Mouse (Mus musculus) neural tube, embryonic 13.5 days (tissue): ENCODE measurements around the gene Sephs2. TPM values are rescaled to one million over a fixed set of nuclear protein-coding genes. Genes with fewer than 3 reads are reported as not detected.

Experiments used
- ATAC-seq: fragments of 200-750 bp; cut with Nextera tagmentation; 2 replicates; pipeline ENCODE4 v1.8.0; 2017; ENCODE audit warnings: low read depth, mild to moderate bottlenecking, moderate TSS enrichment, moderate library complexity
- H3K27ac ChIP-seq: fragments of 300-500 bp; sonication (generic); replicated peaks from 2 replicates; pipeline ENCODE4 v1.5.1; 2015; ENCODE audit warnings: moderate library complexity, mild to moderate bottlenecking, inconsistent platforms
- H3K27me3 ChIP-seq: fragments of 300-500 bp; sonication (generic); 2 replicates; pipeline ENCODE4 v1.6.1; 2015; ENCODE audit warnings: mild to moderate bottlenecking, inconsistent platforms
- H3K36me3 ChIP-seq: fragments of 300-500 bp; sonication (generic); 2 replicates; pipeline ENCODE4 v1.6.1; 2015; ENCODE audit warnings: mild to moderate bottlenecking, inconsistent platforms
- H3K4me1 ChIP-seq: fragments of 300-500 bp; sonication (generic); replicated peaks from 2 replicates; pipeline ENCODE4 v1.6.1; 2015; ENCODE audit warnings: inconsistent platforms
- H3K4me2 ChIP-seq: fragments of 300-500 bp; sonication (generic); 2 replicates; pipeline ENCODE4 v1.6.1; 2015; ENCODE audit warnings: inconsistent platforms, mild to moderate bottlenecking, moderate library complexity
- H3K4me3 ChIP-seq: fragments of 300-500 bp; sonication (generic); 2 replicates; pipeline ENCODE4 v1.5.1; 2015; ENCODE audit warnings: mild to moderate bottlenecking, inconsistent platforms
- H3K9ac ChIP-seq: fragments of 300-500 bp; sonication (generic); 2 replicates; pipeline ENCODE4 v1.6.1; 2015; ENCODE audit warnings: moderate library complexity, mild to moderate bottlenecking, inconsistent platforms
- H3K9me3 ChIP-seq: fragments of 300-500 bp; sonication (generic); 2 replicates; pipeline ENCODE4 v1.6.1; 2016; ENCODE audit warnings: inconsistent platforms
- WGBS: fragments of 180-500 bp; shearing (Covaris S2); methylation state at CpG from one replicate; pipeline ENCODE4 v1.1.7; 2015; 5-methylcytosine and 5-hydroxymethylcytosine counted together
- polyA plus RNA-seq: library from polyadenylated mRNA; unstranded; fragments of >200 nt; fragmentation: Nextera tagmentation; extraction: Ambion mirVana; gene quantifications from 2 replicates; pipeline ENCODE4 v1.2.1, GENCODE M21; 2015

The Sephs2 gene
- polyA plus RNA-seq = 61.4 and 65.2 TPM in 2 replicates

DNA sequence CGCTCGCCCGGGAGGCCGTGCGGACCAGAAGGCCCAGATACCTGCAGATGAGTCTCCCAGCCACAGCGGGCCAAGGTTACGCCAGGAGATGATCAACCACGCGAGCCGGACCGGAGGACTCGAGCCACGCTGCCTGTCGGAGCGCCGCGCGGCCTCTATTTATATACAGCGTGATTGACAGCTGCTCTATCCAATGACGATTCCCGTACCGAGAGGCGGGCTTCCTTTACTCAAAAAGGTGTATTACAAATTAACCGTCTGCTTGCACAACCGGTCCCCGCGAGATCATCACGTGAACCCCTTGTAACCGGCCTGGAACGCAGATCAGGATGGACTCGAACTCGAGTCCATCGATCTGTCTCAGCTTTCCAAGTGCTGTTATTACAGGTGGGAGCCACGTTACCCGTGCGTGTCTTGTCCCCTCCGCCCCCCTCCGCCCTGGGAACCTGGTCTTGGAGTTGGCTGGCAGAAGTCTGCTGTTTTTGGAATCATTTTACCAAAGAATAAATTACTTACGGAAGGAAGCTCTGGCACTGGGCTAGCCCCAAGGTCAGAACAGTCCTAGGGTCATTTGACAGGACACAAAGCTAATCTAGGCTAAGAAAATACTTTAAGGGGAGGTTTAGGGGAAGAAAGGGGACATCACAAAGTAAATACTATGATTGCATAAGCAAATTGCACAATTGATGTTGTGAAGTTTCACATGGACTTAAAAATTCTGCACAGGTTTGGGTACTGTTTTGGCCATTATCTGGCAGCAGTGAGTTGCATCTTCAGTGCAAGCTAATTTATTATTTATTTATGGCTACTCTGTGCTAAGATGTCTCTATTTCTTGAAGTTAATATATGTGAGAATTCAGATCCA lies at the start of gene Sephs2:
Gene Sephs2, minus strand, starts transcription at position 131 of the 865 bp plus-strand sequence.
- WGBS = 3% methylated on average over 39 of the region's 39 CpGs
- peak within 1 kb of the TSS; percentile 90 for H3K27ac ChIP-seq

DNA sequence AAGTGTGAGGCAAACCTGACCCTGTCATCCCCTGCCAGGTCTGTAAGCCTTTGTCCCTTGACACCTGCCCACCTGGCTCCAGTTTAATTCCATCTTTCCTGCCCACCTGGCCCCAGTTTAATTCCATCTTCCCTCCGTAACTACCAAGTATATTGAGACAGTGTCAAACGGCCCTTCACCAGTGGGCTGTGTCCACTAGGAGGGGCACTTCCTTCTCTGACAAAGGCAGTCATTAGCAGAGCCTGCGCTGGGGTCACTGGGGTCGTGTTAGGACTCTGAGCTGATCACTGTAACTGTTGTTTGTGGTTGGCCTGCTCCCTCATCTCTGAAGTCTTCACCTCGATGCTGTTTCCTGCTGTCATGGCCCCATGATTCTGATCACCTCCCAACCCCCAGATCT lies 48.2 kb upstream of the Sephs2 start:
- 36% methylated on average over 5 of the region's 5 CpGs for WGBS
- no peak overlapping the region for H3K9ac ChIP-seq
- H3K27me3 ChIP-seq = no peaks in the 10 kb centered on the region
- H3K4me3 ChIP-seq = no peak overlapping the region
- H3K9me3 ChIP-seq = no peaks in the 10 kb centered on the region
- H3K36me3 ChIP-seq = no peaks in the 10 kb centered on the region
- ATAC-seq = no peak
- no peak overlapping the region for H3K4me2 ChIP-seq
- H3K4me1 ChIP-seq = no peaks in the 10 kb centered on the region
- no peak overlapping the region for H3K27ac ChIP-seq

More for the DNA sequence above, at the start of gene Sephs2:
- no peaks in the 10 kb centered on the region for H3K9me3 ChIP-seq
- H3K4me2 ChIP-seq = peak within 1 kb of the TSS; percentile 91
- peaks cover 30% of the 10 kb centered on the region for H3K4me1 ChIP-seq
- peak within 1 kb of the TSS; percentile 85 for H3K4me3 ChIP-seq
- ATAC-seq = peak; percentile 90
- H3K27me3 ChIP-seq = no peaks in the 10 kb centered on the region
- H3K9ac ChIP-seq = peak within 1 kb of the TSS; percentile 89
- peaks cover 25% of the 10 kb centered on the region for H3K36me3 ChIP-seq

DNA sequence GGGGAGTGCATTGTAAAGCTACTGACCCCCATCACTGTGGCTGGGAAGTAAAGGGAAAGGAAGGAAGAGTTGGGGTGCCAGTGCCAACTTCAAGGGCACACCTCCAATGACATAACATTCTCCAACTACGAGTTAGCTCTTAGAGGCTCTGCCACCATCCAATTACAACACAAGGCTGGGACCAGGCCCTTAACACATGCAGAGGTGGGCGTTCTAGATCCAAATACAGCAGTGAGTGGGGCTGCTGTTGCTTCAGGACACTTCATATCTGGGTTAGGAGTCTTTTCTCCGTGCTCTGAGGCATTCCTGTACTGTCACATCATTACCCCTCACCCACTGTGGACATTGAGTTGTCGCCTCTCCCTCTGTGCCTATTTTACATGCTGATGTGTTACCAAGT lies 47.3 kb upstream of the Sephs2 start:
- H3K4me2 ChIP-seq = no peak overlapping the region
- H3K4me1 ChIP-seq = no peaks in the 10 kb centered on the region
- WGBS = 72% methylated on average over 4 of the region's 4 CpGs
- ATAC-seq = no peak
- H3K9ac ChIP-seq = no peak overlapping the region
- H3K4me3 ChIP-seq = no peak overlapping the region
- no peaks in the 10 kb centered on the region for H3K36me3 ChIP-seq
- H3K27ac ChIP-seq = no peak overlapping the region
- H3K27me3 ChIP-seq = no peaks in the 10 kb centered on the region
- no peaks in the 10 kb centered on the region for H3K9me3 ChIP-seq

DNA sequence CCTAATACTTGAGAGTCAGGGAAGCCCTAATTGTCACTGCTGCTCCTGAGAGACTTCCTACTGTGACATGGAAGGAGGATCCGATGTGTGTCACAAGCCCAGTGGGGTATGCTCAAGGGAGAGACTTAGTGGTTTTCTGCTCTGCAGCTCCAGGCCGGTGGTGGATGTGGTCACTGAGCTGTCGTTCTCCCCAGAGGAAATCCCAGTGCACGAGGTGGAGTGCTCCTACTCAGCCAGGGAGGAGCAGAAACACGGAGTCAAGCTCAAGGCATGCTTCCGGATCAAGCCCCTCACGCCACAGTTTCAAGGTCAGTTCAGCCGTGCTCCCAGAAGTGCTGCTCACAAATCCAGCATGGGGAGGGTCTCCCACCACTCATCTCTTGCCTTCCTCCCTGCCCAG lies 40.1 kb upstream of the Sephs2 start:
- no peaks in the 10 kb centered on the region for H3K9me3 ChIP-seq
- H3K9ac ChIP-seq = no peak overlapping the region
- WGBS = 63% methylated on average over 8 of the region's 8 CpGs
- H3K27me3 ChIP-seq = no peaks in the 10 kb centered on the region
- no peak for ATAC-seq
- H3K4me1 ChIP-seq = no peaks in the 10 kb centered on the region
- H3K36me3 ChIP-seq = no peaks in the 10 kb centered on the region
- H3K27ac ChIP-seq = no peak overlapping the region
- no peak overlapping the region for H3K4me3 ChIP-seq
- no peak overlapping the region for H3K4me2 ChIP-seq

DNA sequence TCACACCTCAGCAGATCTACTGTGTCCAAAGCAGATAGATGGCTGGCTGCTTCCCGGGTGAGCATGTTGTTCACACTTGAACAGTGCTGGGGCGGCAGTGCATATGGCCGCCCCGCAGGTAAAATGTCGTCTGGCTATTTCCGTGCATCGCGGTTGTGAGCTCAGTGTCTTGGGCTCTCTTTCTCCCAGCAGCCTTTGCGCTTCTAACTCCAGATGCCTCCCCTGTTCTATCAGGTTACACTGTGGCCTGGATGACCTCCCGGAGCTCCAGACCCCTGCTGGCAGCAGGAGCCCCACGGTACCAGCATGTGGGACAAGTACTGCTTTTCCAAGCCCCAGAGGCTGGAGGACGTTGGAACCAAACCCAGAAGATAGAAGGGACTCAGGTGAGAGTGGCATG lies 36.1 kb upstream of the Sephs2 start:
- no peak overlapping the region for H3K9ac ChIP-seq
- no peaks in the 10 kb centered on the region for H3K9me3 ChIP-seq
- no peak overlapping the region for H3K4me2 ChIP-seq
- 77% methylated on average over 12 of the region's 12 CpGs for WGBS
- H3K4me3 ChIP-seq = no peak overlapping the region
- no peaks in the 10 kb centered on the region for H3K36me3 ChIP-seq
- ATAC-seq = no peak
- no peak overlapping the region for H3K27ac ChIP-seq
- H3K27me3 ChIP-seq = no peaks in the 10 kb centered on the region
- H3K4me1 ChIP-seq = no peaks in the 10 kb centered on the region

DNA sequence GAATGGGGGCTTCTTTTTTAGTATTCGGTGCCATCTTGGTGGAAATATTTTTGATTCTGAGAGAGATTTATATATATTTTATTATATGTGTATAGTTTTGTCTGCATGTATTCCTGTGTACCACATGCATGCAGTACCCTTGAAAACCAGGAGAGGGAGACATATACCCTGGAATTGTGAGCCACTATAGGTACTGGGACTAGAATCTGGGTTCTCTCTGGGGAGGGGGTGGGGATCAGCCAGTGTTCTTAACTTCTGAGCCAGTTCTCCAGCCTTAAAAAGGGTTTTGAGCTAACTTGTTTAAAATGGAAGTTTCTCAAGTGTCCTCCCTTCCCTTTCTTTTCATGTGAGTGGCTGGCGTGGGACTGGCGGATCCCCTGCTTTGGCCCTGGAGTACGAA lies 35.0 kb upstream of the Sephs2 start:
- Histone ChIP-seq H3K9ac (no peak overlapping the region), H3K9me3 (no peaks in the 10 kb centered on the region), H3K4me2 (no peak overlapping the region), H3K36me3 (no peaks in the 10 kb centered on the region), H3K4me1 (no peaks in the 10 kb centered on the region), H3K4me3 (no peak overlapping the region), H3K27ac (no peak overlapping the region), H3K27me3 (no peaks in the 10 kb centered on the region)
- no peak for ATAC-seq
- whole genome bisulfite sequencing = 70% methylated on average over 4 of the region's 4 CpGs

DNA sequence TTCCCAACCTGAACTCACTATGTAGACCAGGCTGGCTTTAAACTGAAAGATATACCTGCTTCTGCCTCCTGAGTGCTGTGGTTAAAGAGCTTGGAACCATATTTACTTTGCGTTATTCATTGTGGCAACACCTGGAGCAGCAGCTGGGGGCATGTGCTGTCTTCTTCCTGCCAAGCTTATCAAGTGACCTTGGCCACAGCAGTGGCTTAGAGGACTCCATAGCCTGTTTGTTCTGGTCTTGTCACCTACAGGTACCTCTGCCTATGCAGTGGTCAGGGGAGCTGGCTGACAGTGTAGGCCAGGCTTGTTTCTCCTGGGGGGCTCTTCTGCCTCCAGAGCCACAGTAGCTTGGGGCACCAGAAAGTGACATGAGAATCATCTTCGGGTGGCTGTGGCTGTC lies 34.6 kb upstream of the Sephs2 start:
- Histone ChIP-seq H3K4me3 (no peak overlapping the region), H3K9me3 (no peaks in the 10 kb centered on the region), H3K4me1 (no peaks in the 10 kb centered on the region), H3K4me2 (no peak overlapping the region), H3K27me3 (no peaks in the 10 kb centered on the region), H3K27ac (no peak overlapping the region), H3K36me3 (no peaks in the 10 kb centered on the region), H3K9ac (no peak overlapping the region)
- 84% methylated on average over 2 of the region's 2 CpGs for WGBS
- no peak for ATAC-seq

DNA sequence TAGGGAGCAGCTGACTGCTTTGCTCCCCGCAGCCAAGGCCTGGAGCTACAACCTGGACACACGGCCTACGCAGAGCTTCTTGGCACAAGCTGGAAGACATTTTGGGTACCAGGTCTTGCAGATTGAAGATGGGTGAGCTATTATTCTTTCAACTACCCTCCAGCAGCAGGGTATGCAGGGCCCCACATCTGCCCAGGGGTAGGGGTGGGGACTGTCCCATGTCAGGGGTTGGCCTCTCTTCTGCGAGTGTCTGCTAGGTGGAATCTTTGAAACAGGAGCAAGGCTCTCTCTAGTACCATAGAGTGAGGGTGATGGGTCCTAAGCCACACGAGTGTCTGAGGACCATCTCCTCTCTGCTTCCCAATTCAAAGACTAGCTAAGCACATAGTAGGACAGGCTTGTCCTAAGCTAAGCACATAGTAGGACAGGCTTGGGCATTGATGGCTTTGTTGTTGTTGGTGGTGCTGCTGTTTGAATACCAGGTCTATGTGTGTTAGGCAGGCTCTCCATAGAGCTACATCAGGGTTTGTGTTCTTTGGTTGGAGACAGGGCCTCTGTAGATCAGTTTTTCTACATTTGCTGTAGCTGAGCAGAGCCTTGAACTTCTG lies 23.8 kb upstream of the Sephs2 start:
- Histone ChIP-seq H3K36me3 (no peaks in the 10 kb centered on the region), H3K4me2 (no peak overlapping the region), H3K4me3 (no peak overlapping the region), H3K9ac (no peak overlapping the region), H3K9me3 (no peaks in the 10 kb centered on the region), H3K27ac (no peak overlapping the region), H3K27me3 (no peaks in the 10 kb centered on the region), H3K4me1 (no peaks in the 10 kb centered on the region)
- 92% methylated on average over 5 of the region's 5 CpGs for WGBS
- ATAC-seq = no peak

DNA sequence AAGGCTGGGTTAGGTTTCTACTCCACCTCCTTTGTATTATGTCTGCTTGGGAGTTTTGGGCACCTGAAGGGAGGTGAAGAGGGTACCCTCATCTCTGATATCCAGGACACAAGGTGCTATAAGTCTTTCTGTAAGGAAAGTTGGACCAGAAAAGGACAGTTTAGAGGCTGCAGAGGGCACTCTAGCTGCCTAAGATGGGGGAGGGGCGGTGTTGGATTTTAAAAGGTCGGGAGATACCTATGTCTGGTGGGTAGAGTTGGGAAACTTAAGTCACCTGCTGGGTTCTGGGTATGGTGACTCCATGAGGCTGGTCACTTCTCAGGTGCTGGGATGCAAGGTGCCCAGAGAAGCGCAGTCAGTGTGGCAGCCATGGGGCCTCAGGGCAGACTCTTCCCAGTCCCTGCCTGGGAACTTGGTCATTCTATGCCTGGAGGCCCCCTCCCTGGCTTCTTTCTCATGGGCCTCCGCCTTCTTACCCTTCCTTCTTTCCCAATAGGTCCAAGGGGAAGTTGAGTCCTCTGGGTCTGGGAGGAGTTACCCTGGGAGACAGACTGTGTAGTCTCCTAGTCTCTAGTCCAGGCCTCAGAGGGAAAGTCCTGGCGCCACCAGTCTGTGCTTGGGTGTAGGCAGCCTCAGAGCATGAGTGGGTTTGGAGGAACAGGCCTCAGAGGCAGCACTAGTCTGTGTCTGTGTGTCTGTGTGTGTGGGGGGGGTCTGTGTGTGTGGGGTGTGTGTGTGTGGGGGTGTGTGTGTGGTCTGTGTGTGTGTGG lies 23.1 kb upstream of the Sephs2 start:
- Histone ChIP-seq H3K4me3 (no peak overlapping the region), H3K4me2 (no peak overlapping the region), H3K9ac (no peak overlapping the region), H3K27me3 (no peaks in the 10 kb centered on the region), H3K27ac (no peak overlapping the region), H3K9me3 (no peaks in the 10 kb centered on the region), H3K36me3 (no peaks in the 10 kb centered on the region), H3K4me1 (no peaks in the 10 kb centered on the region)
- no peak for ATAC-seq
- 78% methylated on average over 5 of the region's 5 CpGs for WGBS

DNA sequence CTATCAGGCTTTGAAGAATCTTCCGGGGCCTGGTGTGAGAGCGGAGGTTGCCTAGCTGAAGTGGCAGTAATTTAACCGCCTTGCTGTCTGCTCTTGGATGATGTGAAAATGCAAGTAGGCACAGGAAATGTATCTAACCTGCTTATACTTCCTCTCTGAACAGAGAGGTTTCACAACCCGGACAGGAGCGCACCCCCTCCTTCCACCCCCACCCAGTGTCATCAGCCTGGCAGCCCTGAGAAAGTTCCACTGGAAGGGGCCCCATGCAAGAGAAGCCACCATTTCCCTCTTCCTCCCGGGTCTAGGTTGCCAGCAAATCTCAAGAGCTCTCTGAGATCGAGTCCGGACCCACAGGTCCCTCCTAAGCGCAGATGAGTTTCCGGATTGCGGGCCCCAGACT lies 22.2 kb upstream of the Sephs2 start, which contains the start of gene Itgal:
Gene Itgal, plus strand, starts transcription at position 163 of the 400 bp plus-strand sequence.
- Histone ChIP-seq H3K4me3 (no peak within 1 kb of the TSS), H3K27ac (no peak within 1 kb of the TSS)

DNA sequence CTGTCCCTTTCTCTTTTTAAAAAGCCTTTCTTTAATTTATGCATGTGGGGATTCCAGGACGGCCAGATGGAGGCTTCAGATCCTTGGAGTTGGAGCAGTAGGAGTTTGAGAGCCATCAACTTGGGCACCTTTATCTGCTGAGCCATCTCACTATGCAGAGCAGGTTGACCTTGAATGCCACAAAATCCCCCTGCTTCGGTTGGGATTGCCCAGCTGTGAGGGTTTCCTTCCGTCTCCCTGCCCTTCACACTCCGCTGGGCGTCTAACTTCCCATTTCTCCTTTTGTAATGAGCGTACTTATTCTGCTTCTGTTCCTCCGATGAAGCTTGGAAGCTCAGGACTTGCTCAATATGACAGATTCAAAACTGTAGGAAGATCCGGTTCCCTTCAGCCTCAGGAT lies 16.3 kb upstream of the Sephs2 start:
- Histone ChIP-seq H3K4me2 (no peak overlapping the region), H3K4me3 (no peak overlapping the region), H3K27me3 (no peaks in the 10 kb centered on the region), H3K9me3 (peaks cover 15% of the 10 kb centered on the region), H3K27ac (no peak overlapping the region), H3K36me3 (no peaks in the 10 kb centered on the region), H3K9ac (no peak overlapping the region), H3K4me1 (no peaks in the 10 kb centered on the region)
- 63% methylated on average over 8 of the region's 8 CpGs for WGBS
- ATAC-seq = no peak

More for the DNA sequence above, 22.2 kb upstream of the Sephs2 start, which contains the start of gene Itgal:
- no peak within 1 kb of the TSS for H3K9ac ChIP-seq
- H3K4me1 ChIP-seq = no peaks in the 10 kb centered on the region
- H3K27me3 ChIP-seq = no peaks in the 10 kb centered on the region
- no peaks in the 10 kb centered on the region for H3K9me3 ChIP-seq
- no peak for ATAC-seq
- WGBS = 81% methylated on average over 11 of the region's 11 CpGs
- no peak within 1 kb of the TSS for H3K4me2 ChIP-seq
- H3K36me3 ChIP-seq = no peaks in the 10 kb centered on the region

DNA sequence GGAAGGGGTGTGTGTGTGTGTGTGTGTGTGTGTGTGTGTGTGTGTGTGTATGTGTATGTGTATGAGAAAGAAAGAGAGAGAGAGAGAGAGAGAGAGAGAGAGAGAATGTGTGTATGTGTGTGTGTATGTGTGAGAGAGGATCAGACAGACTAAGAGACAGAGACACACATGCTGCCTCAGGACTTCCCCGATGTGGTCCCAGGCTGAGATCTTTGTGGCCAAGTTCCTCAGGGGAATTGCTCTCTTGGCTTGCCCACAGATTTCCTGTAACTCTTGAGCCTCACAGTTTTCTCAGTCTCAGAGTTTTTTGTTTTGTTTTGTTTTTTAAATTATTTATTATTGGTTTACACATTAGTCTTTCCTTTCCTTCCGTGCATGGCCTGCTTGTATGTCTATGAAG lies 15.5 kb upstream of the Sephs2 start:
- WGBS = 81% methylated on average over 2 of the region's 2 CpGs
- Histone ChIP-seq H3K9ac (no peak overlapping the region), H3K27me3 (no peaks in the 10 kb centered on the region), H3K4me2 (no peak overlapping the region), H3K4me1 (no peaks in the 10 kb centered on the region), H3K36me3 (no peaks in the 10 kb centered on the region), H3K9me3 (peaks cover 15% of the 10 kb centered on the region), H3K27ac (no peak overlapping the region), H3K4me3 (no peak overlapping the region)
- no peak for ATAC-seq
